Mouse (Mus musculus): ENCODE measurements around the gene Spa17.

GRCm38 (mm10) chr9:37576436-37576930 is 37.0 kb downstream of the Spa17 start:
- TF ChIP-seq CTCF (IDR thresholded peaks at IDR 0.05; ENCODE audit: low read depth, low read length) (no peak), POLR2A (IDR thresholded peaks at IDR 0.05; ENCODE audit: extremely low read depth, insufficient read depth, low read length) (no peak)

Data from liver, adult 2 months (tissue).